ENCODE assay signal across 11 mouse cellular contexts in genomic region chr14:118027564-118027963, GRCm38 (mm10). TPM values are rescaled to one million over a fixed set of nuclear protein-coding genes. Genes with fewer than 3 reads are reported as not detected.
DNase-seq lines count a peak whose midpoint lies in the region; ATAC-seq and TF ChIP-seq lines count a peak whose summit lies in the region.
"Had no signal": no experiment of that assay in that cellular context is flagged by ENCODE, and none has a peak within 500 bp of the region (broad histone marks: within the 10 kb centered on the region; RNA-seq: fewer than 3 reads in every experiment).

No protein-coding gene starts in this region.

- no peak for TF ChIP-seq POLR2A in MEL (IDR thresholded peaks at IDR 0.05; ENCODE audit: control insufficient read depth in 1 of 2, insufficient read depth in 1 of 2, low read depth in 1 of 2, low read length in 2 of 2, poor library complexity in 1 of 2)

- H3K4me1 ChIP-seq in hindbrain, postnatal 0 days (ENCODE audit: insufficient read depth, low read length): no peaks in the 10 kb centered on the region
- no peaks in the 10 kb centered on the region for H3K4me1 ChIP-seq in hindbrain, embryonic 16.5 days (ENCODE audit: control insufficient read depth, insufficient read depth, low read depth, low read length)
- no peaks in the 10 kb centered on the region for H3K4me1 ChIP-seq in midbrain, postnatal 0 days (ENCODE audit: insufficient read depth, low read length)
- H3K4me1 ChIP-seq in midbrain, embryonic 15.5 days: no peaks in the 10 kb centered on the region
- H3K4me1 ChIP-seq in MEL (ENCODE audit: control insufficient read depth in 1 of 2, insufficient read depth in 2 of 2, low read length in 2 of 2): no peaks in the 10 kb centered on the region
- H3K4me1 ChIP-seq: stomach, embryonic 15.5 days had no signal

- no peak overlapping the region for H3K27ac ChIP-seq in hindbrain, postnatal 0 days
- no peak overlapping the region for H3K27ac ChIP-seq in hindbrain, embryonic 16.5 days (ENCODE audit: low read depth, low read length)
- no peak overlapping the region for H3K27ac ChIP-seq in midbrain, postnatal 0 days (ENCODE audit: low read depth, low read length)
- H3K27ac ChIP-seq in midbrain, embryonic 15.5 days: no peak overlapping the region
- no peak overlapping the region for H3K27ac ChIP-seq in MEL (ENCODE audit: control insufficient read depth, low read depth, low read length)
- H3K27ac ChIP-seq: stomach, embryonic 15.5 days had no signal

- peaks cover 11% of the 10 kb centered on the region; the same call in 1 of the 2 replicates for H3K9me3 ChIP-seq in hindbrain, postnatal 0 days (ENCODE audit: low read length)
- peaks cover 21% of the 10 kb centered on the region for H3K9me3 ChIP-seq in hindbrain, embryonic 16.5 days (ENCODE audit: control insufficient read depth, low read length)
- peaks cover 8% of the 10 kb centered on the region for H3K9me3 ChIP-seq in midbrain, postnatal 0 days (ENCODE audit: low read length)
- H3K9me3 ChIP-seq in midbrain, embryonic 15.5 days: peaks cover 14% of the 10 kb centered on the region
- H3K9me3 ChIP-seq in MEL (replicated peaks; ENCODE audit: insufficient read depth, low read length): no peaks in the 10 kb centered on the region

- H3K4me3 ChIP-seq in hindbrain, postnatal 0 days (ENCODE audit: low read length): no peak overlapping the region
- H3K4me3 ChIP-seq in hindbrain, embryonic 16.5 days (ENCODE audit: low read length): no peak overlapping the region
- no peak overlapping the region for H3K4me3 ChIP-seq in midbrain, postnatal 0 days (ENCODE audit: low read depth, low read length)
- no peak overlapping the region for H3K4me3 ChIP-seq in midbrain, embryonic 15.5 days
- H3K4me3 ChIP-seq in MEL (ENCODE audit: control insufficient read depth in 1 of 2, insufficient read depth in 1 of 2, low read depth in 2 of 2, low read length in 2 of 2): no peak overlapping the region
- H3K4me3 ChIP-seq: stomach, embryonic 15.5 days had no signal

- no peaks in the 10 kb centered on the region for H3K36me3 ChIP-seq in hindbrain, postnatal 0 days (ENCODE audit: insufficient read depth, low read length)
- H3K36me3 ChIP-seq in hindbrain, embryonic 16.5 days (ENCODE audit: control insufficient read depth, insufficient read depth, low read length): no peaks in the 10 kb centered on the region
- no peaks in the 10 kb centered on the region for H3K36me3 ChIP-seq in midbrain, postnatal 0 days (ENCODE audit: insufficient read depth, low read length)
- H3K36me3 ChIP-seq in midbrain, embryonic 15.5 days (replicated peaks): no peaks in the 10 kb centered on the region
- H3K36me3 ChIP-seq in MEL (ENCODE audit: control insufficient read depth in 1 of 2, insufficient read depth in 2 of 2, low read length in 2 of 2): no peaks in the 10 kb centered on the region
- H3K36me3 ChIP-seq: stomach, embryonic 15.5 days had no signal

- DNase-seq in hindbrain, postnatal 0 days (ENCODE audit: low spot score): no peak
- no peak for DNase-seq in midbrain, postnatal 0 days (ENCODE audit: low spot score)
- DNase-seq in MEL (ENCODE audit: low read depth, low spot score): peak; percentile 24
- DNase-seq in heart, postnatal 25 days (ENCODE audit: low spot score): no peak
- no peak for DNase-seq in retina, postnatal 1 day
- DNase-seq: cerebellum, adult 2 months; heart, postnatal 4 days had no signal

- no peaks in the 10 kb centered on the region for H3K79me2 ChIP-seq in MEL (ENCODE audit: control insufficient read depth, insufficient read depth, low read length, poor library complexity)

- H3K4me2 ChIP-seq in hindbrain, postnatal 0 days (ENCODE audit: low read depth, low read length): no peak overlapping the region
- no peak overlapping the region for H3K4me2 ChIP-seq in hindbrain, embryonic 16.5 days (ENCODE audit: low read length)
- H3K4me2 ChIP-seq in midbrain, postnatal 0 days (ENCODE audit: low read depth, low read length, poor library complexity, severe bottlenecking): no peak overlapping the region
- H3K4me2 ChIP-seq in midbrain, embryonic 15.5 days: no peak overlapping the region
- H3K4me2 ChIP-seq: stomach, embryonic 15.5 days had no signal

- intact Hi-C loops in heart, postnatal 25 days (cut with DNase I): no loop called here

- TF ChIP-seq CTCF in hindbrain, postnatal 0 days (IDR thresholded peaks at IDR 0.05; ENCODE audit: low read depth): peak; percentile 22; the same call in 1 of the 2 replicates
- peak; percentile 37 for TF ChIP-seq CTCF in midbrain, postnatal 0 days (IDR thresholded peaks at IDR 0.05)
- peak; percentile 38 to 44 (median 38) for TF ChIP-seq CTCF in MEL (IDR thresholded peaks at IDR 0.05 in 2 of 3, conservative IDR thresholded peaks at IDR 0.05 in 1 of 3; ENCODE audit: control insufficient read depth in 1 of 3, insufficient read depth in 1 of 3, low read depth in 2 of 3, low read length in 3 of 3, poor library complexity in 1 of 3, severe bottlenecking in 1 of 3)

- no peak for ATAC-seq in hindbrain, postnatal 0 days
- no peak for ATAC-seq in hindbrain, embryonic 16.5 days
- ATAC-seq in midbrain, postnatal 0 days (ENCODE audit: low FRiP score): no peak
- ATAC-seq in midbrain, embryonic 15.5 days (replicated peaks): no peak
- peak; percentile 61; the same call in 1 of the 2 replicates for ATAC-seq in megakaryocyte-erythroid progenitor cell, adult 5-6 weeks (replicated peaks; ENCODE audit: low FRiP score, low TSS enrichment, poor library complexity, severe bottlenecking)

- no peak for TF ChIP-seq EP300 in MEL (IDR thresholded peaks at IDR 0.05; ENCODE audit: low read depth in 1 of 2, low read length in 2 of 2)

- TF ChIP-seq RAD21 in MEL (IDR thresholded peaks at IDR 0.05; ENCODE audit: low read depth, low read length): peak; percentile 43

- 96% methylated on average over 3 of the region's 3 CpGs for WGBS in hindbrain, postnatal 0 days
- 95% methylated on average over 3 of the region's 3 CpGs for WGBS in hindbrain, embryonic 16.5 days
- WGBS in midbrain, postnatal 0 days: 96% methylated on average over 3 of the region's 3 CpGs
- WGBS in midbrain, embryonic 15.5 days: 94% methylated on average over 3 of the region's 3 CpGs

- no peaks in the 10 kb centered on the region for H3K27me3 ChIP-seq in hindbrain, postnatal 0 days (ENCODE audit: insufficient read depth, low read length)
- H3K27me3 ChIP-seq in hindbrain, embryonic 16.5 days (replicated peaks; ENCODE audit: control insufficient read depth, insufficient read depth, low read length): no peaks in the 10 kb centered on the region
- H3K27me3 ChIP-seq in midbrain, postnatal 0 days (ENCODE audit: insufficient read depth, low read length): no peaks in the 10 kb centered on the region
- H3K27me3 ChIP-seq in midbrain, embryonic 15.5 days (replicated peaks): no peaks in the 10 kb centered on the region
- H3K27me3 ChIP-seq in MEL (ENCODE audit: control insufficient read depth in 1 of 2, insufficient read depth in 2 of 2, low read length in 2 of 2): no peaks in the 10 kb centered on the region
- H3K27me3 ChIP-seq: stomach, embryonic 15.5 days had no signal

- H3K9ac ChIP-seq in hindbrain, postnatal 0 days (replicated peaks; ENCODE audit: low read length): no peak overlapping the region
- H3K9ac ChIP-seq in hindbrain, embryonic 16.5 days (ENCODE audit: low read depth, low read length): no peak overlapping the region
- H3K9ac ChIP-seq in midbrain, postnatal 0 days (replicated peaks; ENCODE audit: low read length, poor library complexity, severe bottlenecking): no peak overlapping the region
- no peak overlapping the region for H3K9ac ChIP-seq in midbrain, embryonic 15.5 days
- H3K9ac ChIP-seq in MEL (ENCODE audit: control insufficient read depth, low read depth, low read length, poor library complexity, severe bottlenecking): no peak overlapping the region
- H3K9ac ChIP-seq: stomach, embryonic 15.5 days had no signal

TF ChIP-seq in MEL, 35 proteins besides CTCF, POLR2A, EP300 and RAD21:
- peak; percentile 39 for TF ChIP-seq SMC3 (IDR thresholded peaks at IDR 0.05; ENCODE audit: low read depth, low read length)
- no peak for TF ChIP-seq ELF1 (IDR thresholded peaks at IDR 0.05; ENCODE audit: low read depth, low read length)

RNA-seq across cellular contexts. Expression of gene Dct, which starts 24.5 kb away (rescaled TPM):
- 0.10 TPM in 1 of 2 replicates, not detected in the other for total RNA-seq in hindbrain, postnatal 0 days (2014; rRNA removed)
- polyA plus RNA-seq in hindbrain, postnatal 0 days (2015; fragmentation: Nextera tagmentation; extraction: Ambion mirVana): 0.70 and 0.82 TPM in 2 replicates
- polyA plus RNA-seq in hindbrain, embryonic 16.5 days (2015; fragmentation: Nextera tagmentation; extraction: Ambion mirVana): 0.57 and 0.70 TPM in 2 replicates
- 0.49 TPM in 1 of 2 replicates, not detected in the other for total RNA-seq in midbrain, postnatal 0 days (2014; rRNA removed)
- 0.44 and 0.63 TPM in 2 replicates for polyA plus RNA-seq in midbrain, postnatal 0 days (2015; fragmentation: Nextera tagmentation; extraction: Ambion mirVana)
- polyA plus RNA-seq in midbrain, embryonic 15.5 days (2015; fragmentation: Nextera tagmentation; extraction: Ambion mirVana): 1.1 and 1.2 TPM in 2 replicates
- 0.08 and 0.10 TPM in 2 replicates for total RNA-seq in MEL (2012; rRNA removed)
- under 1 TPM in 1 of 2 experiments, not detected in 1; 0.49 TPM for polyA plus RNA-seq in MEL (2012; ENCODE audit: insufficient read depth in 1 of 2, insufficient read length in 2 of 2, low read depth in 1 of 2, low replicate concordance in 2 of 2, missing spikeins in 1 of 2)
- total RNA-seq in megakaryocyte-erythroid progenitor cell, adult 5-6 weeks (2014; fragmentation: Nextera tagmentation): 0.17 TPM in 1 of 2 replicates, not detected in the other
- total RNA-seq in megakaryocyte-erythroid progenitor cell, adult 5-6 weeks (2017): 0.11 and 0.33 TPM in 2 replicates
- total RNA-seq in heart, postnatal 25 days (2021): 1 to 10 TPM; 2.1 to 2.7 TPM
